Mouse (Mus musculus): Measurements from ENCODE around the gene Dgcr2. TPM values are rescaled to one million over a fixed set of nuclear protein-coding genes. Genes with fewer than 3 reads are reported as not detected.

Dgcr2 gene
- polyA plus RNA-seq, 1 experiment from 2014 or later: 72.9 TPM

DNA sequence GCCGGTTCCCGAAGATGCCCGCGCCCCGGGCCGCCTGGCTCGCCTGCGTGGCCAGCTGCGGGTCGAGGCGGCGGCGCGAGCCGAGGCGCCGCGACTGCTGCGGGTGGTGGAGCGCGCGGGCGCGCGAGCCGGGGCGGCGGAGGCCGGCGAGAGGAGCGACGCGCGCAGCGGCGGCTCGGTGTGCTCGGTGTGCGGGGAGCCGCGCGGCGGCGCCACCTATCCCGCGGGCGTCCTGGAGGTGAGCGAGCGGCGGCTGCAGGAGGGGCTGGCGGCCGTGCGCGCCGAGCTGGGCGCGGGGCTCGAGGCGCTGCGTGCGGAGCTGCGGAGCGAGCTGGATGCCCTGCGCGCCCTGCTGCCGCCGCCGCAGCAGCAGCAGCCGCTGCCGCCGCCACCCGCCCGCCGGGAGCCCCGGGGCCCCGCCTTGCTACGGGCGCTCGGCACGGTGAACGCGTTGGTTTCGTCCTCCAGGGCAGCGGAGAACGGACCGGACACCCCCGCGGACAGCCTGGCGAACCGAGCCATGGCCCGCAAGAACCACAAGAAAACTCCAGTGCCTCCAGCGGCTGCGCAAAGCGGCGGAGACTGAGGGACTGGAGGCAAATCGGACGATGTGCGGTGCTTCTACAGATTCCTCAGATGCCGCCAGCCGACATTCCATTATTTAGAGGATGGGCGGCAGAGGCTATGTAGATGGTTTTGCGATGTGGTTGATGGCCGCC, 64.5 kb downstream of the Dgcr2 start:
- DNase-seq (ENCODE audit: low spot score) (peak; percentile 63), ATAC-seq (ENCODE audit: low FRiP score) (peak; percentile 58)
- Histone ChIP-seq H3K4me1 (replicated peaks; ENCODE audit: control insufficient read depth, insufficient read depth, low read length) (peaks cover 3% of the 10 kb centered on the region), H3K4me2 (replicated peaks; ENCODE audit: low read depth, low read length) (peak overlapping the region; percentile 99), H3K9me3 (ENCODE audit: control insufficient read depth, low read length) (no peaks in the 10 kb centered on the region), H3K27ac (ENCODE audit: low read depth, low read length) (peak overlapping the region; percentile 47; the same call in 1 of the 2 replicates), H3K4me3 (ENCODE audit: low read depth, low read length) (peak overlapping the region; percentile 56), H3K36me3 (ENCODE audit: control insufficient read depth, insufficient read depth, low read length) (no peaks in the 10 kb centered on the region), H3K27me3 (ENCODE audit: control insufficient read depth, insufficient read depth, low read length) (peaks cover 58% of the 10 kb centered on the region), H3K9ac (ENCODE audit: low read depth, low read length) (peak overlapping the region; percentile 61)
- under 1% methylated on average over 40 of the region's 103 CpGs for WGBS

DNA sequence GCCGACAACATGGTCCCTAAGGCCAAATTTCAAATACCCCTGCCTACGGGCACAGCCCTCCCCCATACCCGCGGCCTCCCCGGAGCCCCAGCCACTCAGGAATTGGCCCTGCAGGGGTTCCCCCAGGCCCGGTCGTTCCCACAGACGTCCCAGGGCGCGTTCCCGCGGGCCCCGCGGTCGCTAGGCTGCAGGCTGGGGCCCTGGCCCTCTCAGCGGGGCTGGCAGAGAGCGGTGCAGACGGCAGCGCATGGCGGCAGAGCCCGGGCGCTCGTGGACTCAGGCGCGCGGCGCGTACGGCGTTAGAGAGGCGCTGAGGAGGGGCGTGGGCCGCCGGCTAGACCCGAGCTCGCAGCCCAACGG, 65.1 kb downstream of the Dgcr2 start:
- H3K36me3 ChIP-seq (ENCODE audit: control insufficient read depth, insufficient read depth, low read length): no peaks in the 10 kb centered on the region
- H3K27me3 ChIP-seq (ENCODE audit: control insufficient read depth, insufficient read depth, low read length): peaks cover 58% of the 10 kb centered on the region
- ATAC-seq (ENCODE audit: low FRiP score) (peak; percentile 53), DNase-seq (ENCODE audit: low spot score) (no peak)
- WGBS: 1% methylated on average over 24 of the region's 37 CpGs
- peak overlapping the region; percentile 47; the same call in 1 of the 2 replicates for H3K27ac ChIP-seq (ENCODE audit: low read depth, low read length)
- H3K4me1 ChIP-seq (replicated peaks; ENCODE audit: control insufficient read depth, insufficient read depth, low read length): peaks cover 3% of the 10 kb centered on the region
- H3K4me3 ChIP-seq (ENCODE audit: low read depth, low read length): peak overlapping the region; percentile 56
- H3K9me3 ChIP-seq (ENCODE audit: control insufficient read depth, low read length): no peaks in the 10 kb centered on the region
- peak overlapping the region; percentile 99 for H3K4me2 ChIP-seq (replicated peaks; ENCODE audit: low read depth, low read length)
- peak overlapping the region; percentile 61 for H3K9ac ChIP-seq (ENCODE audit: low read depth, low read length)

- peak within 1 kb of the TSS; percentile 99 for H3K4me2 ChIP-seq (replicated peaks; ENCODE audit: low read depth, low read length)
- peak within 1 kb of the TSS; percentile 56 for H3K4me3 ChIP-seq (ENCODE audit: low read depth, low read length)
- no peak for ATAC-seq (ENCODE audit: low FRiP score)
- no peaks in the 10 kb centered on the region for H3K9me3 ChIP-seq (ENCODE audit: control insufficient read depth, low read length)
- DNase-seq (ENCODE audit: low spot score): no peak
- H3K4me1 ChIP-seq (replicated peaks; ENCODE audit: control insufficient read depth, insufficient read depth, low read length): peaks cover 3% of the 10 kb centered on the region
- H3K27ac ChIP-seq (ENCODE audit: low read depth, low read length): peak within 1 kb of the TSS; percentile 47; the same call in 1 of the 2 replicates
- H3K36me3 ChIP-seq (ENCODE audit: control insufficient read depth, insufficient read depth, low read length): no peaks in the 10 kb centered on the region
- WGBS: 23% methylated on average over 7 of the region's 7 CpGs
- peaks cover 58% of the 10 kb centered on the region for H3K27me3 ChIP-seq (ENCODE audit: control insufficient read depth, insufficient read depth, low read length)
- H3K9ac ChIP-seq (ENCODE audit: low read depth, low read length): peak within 1 kb of the TSS; percentile 61
Measured at GRCm38 (mm10) chr16:17832821-17833220, 65.5 kb downstream of the Dgcr2 start, which contains the start of gene B830017H08Rik. B830017H08Rik (plus strand) TSS chr16:17833121.

DNA sequence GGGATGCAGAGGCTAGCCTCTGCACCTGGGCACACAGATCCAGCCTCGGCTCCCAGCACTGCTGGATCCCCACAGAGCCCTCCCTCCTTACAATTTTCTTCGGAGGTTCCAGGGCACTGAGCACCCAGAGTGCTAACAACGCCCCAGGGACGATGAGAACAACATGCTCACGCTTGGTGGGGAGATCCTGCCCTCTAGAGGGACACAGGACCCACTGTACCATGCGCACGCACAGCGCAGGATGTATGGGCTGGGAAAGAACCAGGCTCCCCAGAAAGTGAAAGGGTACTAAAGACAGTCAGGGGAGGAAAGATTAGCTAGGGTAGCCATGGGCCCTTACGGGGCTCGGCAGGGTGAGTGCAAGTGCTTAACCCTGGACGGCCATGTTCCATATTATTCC, 66.6 kb downstream of the Dgcr2 start:
- H3K27ac ChIP-seq (ENCODE audit: low read depth, low read length): no peak overlapping the region
- no peak overlapping the region for H3K4me3 ChIP-seq (ENCODE audit: low read depth, low read length)
- H3K9ac ChIP-seq (ENCODE audit: low read depth, low read length): no peak overlapping the region
- no peak for ATAC-seq (ENCODE audit: low FRiP score)
- no peak overlapping the region for H3K4me2 ChIP-seq (replicated peaks; ENCODE audit: low read depth, low read length)
- no peaks in the 10 kb centered on the region for H3K36me3 ChIP-seq (ENCODE audit: control insufficient read depth, insufficient read depth, low read length)
- 16% methylated on average over 11 of the region's 11 CpGs for WGBS
- peaks cover 56% of the 10 kb centered on the region for H3K27me3 ChIP-seq (ENCODE audit: control insufficient read depth, insufficient read depth, low read length)
- no peak for DNase-seq (ENCODE audit: low spot score)
- H3K9me3 ChIP-seq (ENCODE audit: control insufficient read depth, low read length): no peaks in the 10 kb centered on the region
- peaks cover 3% of the 10 kb centered on the region for H3K4me1 ChIP-seq (replicated peaks; ENCODE audit: control insufficient read depth, insufficient read depth, low read length)

DNA sequence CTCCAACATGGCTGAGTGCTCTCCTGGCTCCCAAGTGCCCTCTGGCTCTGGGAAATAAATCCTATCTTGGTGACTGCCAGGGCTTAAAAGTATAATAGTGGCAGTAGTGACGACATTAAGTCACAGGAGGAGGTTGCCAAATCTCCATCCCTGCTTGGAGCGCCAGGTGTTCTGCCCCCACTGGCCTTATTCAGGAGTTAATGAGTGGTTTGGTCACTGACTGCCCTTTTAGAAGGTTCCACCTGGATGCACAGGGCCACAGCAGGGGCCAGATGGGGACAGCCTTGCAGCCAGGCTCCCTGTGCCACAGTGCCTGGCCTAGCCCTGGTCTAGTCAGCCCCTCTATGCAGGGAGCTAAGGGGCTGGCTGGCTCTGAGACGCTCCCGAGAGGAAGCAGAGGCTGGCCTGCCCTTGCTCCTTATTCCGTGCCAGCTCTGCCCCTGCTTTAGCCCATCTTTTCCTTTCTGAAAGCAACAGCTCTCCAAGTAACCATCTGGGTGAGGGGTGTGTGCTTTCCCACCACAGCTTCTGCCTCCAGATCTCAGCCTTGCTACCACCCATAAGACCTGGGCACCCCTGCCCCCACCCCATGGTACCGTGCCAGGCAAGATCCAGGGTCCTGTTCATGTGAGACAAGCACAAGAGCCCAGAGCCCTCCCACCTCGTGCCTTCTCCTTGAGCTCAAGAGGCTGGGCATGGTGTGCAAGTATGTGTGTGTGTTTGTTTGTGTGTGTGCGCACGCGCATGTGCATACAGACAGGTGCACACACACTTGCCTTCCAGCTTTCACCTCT, 67.8 kb downstream of the Dgcr2 start:
- no peak overlapping the region for H3K9ac ChIP-seq (ENCODE audit: low read depth, low read length)
- 71% methylated on average over 10 of the region's 10 CpGs for WGBS
- H3K27ac ChIP-seq (ENCODE audit: low read depth, low read length): no peak overlapping the region
- no peaks in the 10 kb centered on the region for H3K9me3 ChIP-seq (ENCODE audit: control insufficient read depth, low read length)
- peaks cover 51% of the 10 kb centered on the region for H3K27me3 ChIP-seq (ENCODE audit: control insufficient read depth, insufficient read depth, low read length)
- ATAC-seq (ENCODE audit: low FRiP score) (no peak), DNase-seq (ENCODE audit: low spot score) (no peak)
- H3K4me3 ChIP-seq (ENCODE audit: low read depth, low read length): no peak overlapping the region
- no peak overlapping the region for H3K4me2 ChIP-seq (replicated peaks; ENCODE audit: low read depth, low read length)
- H3K4me1 ChIP-seq (replicated peaks; ENCODE audit: control insufficient read depth, insufficient read depth, low read length): peaks cover 3% of the 10 kb centered on the region
- no peaks in the 10 kb centered on the region for H3K36me3 ChIP-seq (ENCODE audit: control insufficient read depth, insufficient read depth, low read length)

DNA sequence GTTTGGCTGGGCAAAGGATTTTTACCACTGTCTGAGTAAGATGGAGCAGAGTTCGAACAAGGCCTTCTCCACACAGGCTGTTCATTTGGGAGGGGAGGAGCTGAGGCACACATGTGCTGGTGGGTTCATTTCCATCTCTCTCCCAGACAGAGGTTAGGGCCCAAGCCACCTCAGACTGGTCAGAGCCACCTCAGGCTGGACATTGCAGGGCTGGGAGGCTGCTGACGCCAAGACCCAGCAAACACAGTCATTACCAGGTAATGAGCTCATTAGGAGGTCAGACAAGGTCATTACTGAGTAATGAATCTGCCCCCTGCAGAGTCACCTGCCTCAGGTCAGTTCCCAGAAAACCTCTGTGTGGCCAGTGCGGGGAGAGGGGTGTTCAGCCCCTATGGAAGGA, 69.5 kb downstream of the Dgcr2 start:
- DNase-seq (ENCODE audit: low spot score): no peak
- ATAC-seq (ENCODE audit: low FRiP score): no peak
- Histone ChIP-seq H3K36me3 (ENCODE audit: control insufficient read depth, insufficient read depth, low read length) (no peaks in the 10 kb centered on the region), H3K27me3 (ENCODE audit: control insufficient read depth, insufficient read depth, low read length) (peaks cover 35% of the 10 kb centered on the region), H3K4me1 (replicated peaks; ENCODE audit: control insufficient read depth, insufficient read depth, low read length) (peaks cover 3% of the 10 kb centered on the region), H3K9ac (ENCODE audit: low read depth, low read length) (no peak overlapping the region), H3K4me3 (ENCODE audit: low read depth, low read length) (no peak overlapping the region), H3K9me3 (ENCODE audit: control insufficient read depth, low read length) (no peaks in the 10 kb centered on the region), H3K4me2 (replicated peaks; ENCODE audit: low read depth, low read length) (no peak overlapping the region), H3K27ac (ENCODE audit: low read depth, low read length) (no peak overlapping the region)
- 81% methylated on average over 3 of the region's 3 CpGs for WGBS

DNA sequence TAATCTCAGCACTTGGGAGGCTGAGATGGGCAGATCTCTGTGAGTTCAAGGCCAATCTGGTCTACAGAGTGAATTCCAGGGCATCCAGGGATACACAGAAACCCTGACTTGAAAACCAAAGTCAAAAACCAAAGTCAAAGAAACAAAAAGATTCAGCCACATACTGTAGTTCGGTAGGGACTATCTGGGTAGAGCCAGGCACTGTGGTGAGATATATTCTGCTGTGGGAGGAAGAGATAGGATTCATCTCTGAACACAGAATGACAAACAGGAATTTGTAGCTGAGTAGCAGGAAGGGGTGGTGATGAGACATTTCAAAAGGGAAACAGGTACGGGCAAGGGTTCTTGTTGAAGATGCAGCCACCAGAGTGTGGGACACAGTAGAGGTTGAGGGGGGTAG, 70.1 kb downstream of the Dgcr2 start:
- no peak for DNase-seq (ENCODE audit: low spot score)
- H3K4me3 ChIP-seq (ENCODE audit: low read depth, low read length): no peak overlapping the region
- H3K9ac ChIP-seq (ENCODE audit: low read depth, low read length): no peak overlapping the region
- H3K36me3 ChIP-seq (ENCODE audit: control insufficient read depth, insufficient read depth, low read length): no peaks in the 10 kb centered on the region
- WGBS: 92% methylated on average over 2 of the region's 2 CpGs
- no peak for ATAC-seq (ENCODE audit: low FRiP score)
- peaks cover 29% of the 10 kb centered on the region for H3K27me3 ChIP-seq (ENCODE audit: control insufficient read depth, insufficient read depth, low read length)
- H3K4me2 ChIP-seq (replicated peaks; ENCODE audit: low read depth, low read length): no peak overlapping the region
- no peak overlapping the region for H3K27ac ChIP-seq (ENCODE audit: low read depth, low read length)
- peaks cover 3% of the 10 kb centered on the region for H3K4me1 ChIP-seq (replicated peaks; ENCODE audit: control insufficient read depth, insufficient read depth, low read length)
- H3K9me3 ChIP-seq (ENCODE audit: control insufficient read depth, low read length): no peaks in the 10 kb centered on the region

GRCm38 (mm10) chr16:17826500-17826899, 71.9 kb downstream of the Dgcr2 start:
- WGBS: 88% methylated on average over 2 of the region's 2 CpGs
- H3K27ac ChIP-seq (ENCODE audit: low read depth, low read length): no peak overlapping the region
- ATAC-seq (ENCODE audit: low FRiP score) (no peak), DNase-seq (ENCODE audit: low spot score) (no peak)
- H3K36me3 ChIP-seq (ENCODE audit: control insufficient read depth, insufficient read depth, low read length): no peaks in the 10 kb centered on the region
- H3K27me3 ChIP-seq (ENCODE audit: control insufficient read depth, insufficient read depth, low read length): peaks cover 11% of the 10 kb centered on the region
- H3K9ac ChIP-seq (ENCODE audit: low read depth, low read length): no peak overlapping the region
- H3K4me3 ChIP-seq (ENCODE audit: low read depth, low read length): no peak overlapping the region
- H3K4me1 ChIP-seq (replicated peaks; ENCODE audit: control insufficient read depth, insufficient read depth, low read length): peaks cover under 1% of the 10 kb centered on the region; the same call in 1 of the 2 replicates
- no peaks in the 10 kb centered on the region for H3K9me3 ChIP-seq (ENCODE audit: control insufficient read depth, low read length)
- H3K4me2 ChIP-seq (replicated peaks; ENCODE audit: low read depth, low read length): no peak overlapping the region

Measured in hindbrain, embryonic 11.5 days (tissue).